Mouse (Mus musculus) ovary, adult 18-20 months (tissue): Measurements from ENCODE around the gene Ntmt1.

Experiments used
- DNase-seq: peaks from one replicate; pipeline ENCODE4 v3.0.0; 2022; ENCODE audit warnings: low spot score, mixed read lengths

The Ntmt1 gene

GRCm38 (mm10) chr2:30784078-30784994 is 23.3 kb upstream of the Ntmt1 start:
- no peak for DNase-seq

- DNase-seq: no peak
Measured at GRCm38 (mm10) chr2:30787466-30787865, 20.2 kb upstream of the Ntmt1 start.

GRCm38 (mm10) chr2:30792061-30792460 is 15.6 kb upstream of the Ntmt1 start:
- no peak for DNase-seq

GRCm38 (mm10) chr2:30794179-30795108 is 13.2 kb upstream of the Ntmt1 start:
- peak; percentile 82 for DNase-seq

- no peak for DNase-seq
Measured at GRCm38 (mm10) chr2:30795271-30795888, 12.2 kb upstream of the Ntmt1 start.

- no peak for DNase-seq
Measured at GRCm38 (mm10) chr2:30795889-30796275, 11.7 kb upstream of the Ntmt1 start.

- peak; percentile 90 for DNase-seq
Measured at GRCm38 (mm10) chr2:30796382-30796781, 11.2 kb upstream of the Ntmt1 start.

- DNase-seq: no peak
Measured at GRCm38 (mm10) chr2:30799456-30799855, 8.2 kb upstream of the Ntmt1 start.

- no peak for DNase-seq
Measured at GRCm38 (mm10) chr2:30800671-30801066, 7.0 kb upstream of the Ntmt1 start.

GRCm38 (mm10) chr2:30801067-30801852 is 6.4 kb upstream of the Ntmt1 start:
- DNase-seq: no peak

GRCm38 (mm10) chr2:30803604-30804003 is 4.0 kb upstream of the Ntmt1 start, which contains the start of gene 1700001O22Rik:
1700001O22Rik (minus strand) TSS chr2:30803661.
- DNase-seq: no peak

GRCm38 (mm10) chr2:30805983-30806382 is 1.6 kb upstream of the Ntmt1 start:
- no peak for DNase-seq

- DNase-seq: no peak
Measured at GRCm38 (mm10) chr2:30807147-30807647, 429 bp upstream of the Ntmt1 start.

GRCm38 (mm10) chr2:30808296-30808655 is 650 bp downstream of the Ntmt1 start:
- no peak for DNase-seq

- no peak for DNase-seq
Measured at GRCm38 (mm10) chr2:30809503-30809902, 1.9 kb downstream of the Ntmt1 start.

- DNase-seq: no peak
Measured at GRCm38 (mm10) chr2:30810573-30810972, 2.9 kb downstream of the Ntmt1 start.

- no peak for DNase-seq
Measured at GRCm38 (mm10) chr2:30816383-30816782, 8.8 kb downstream of the Ntmt1 start.

- DNase-seq: no peak
Measured at GRCm38 (mm10) chr2:30819873-30820272, 12.2 kb downstream of the Ntmt1 start.

GRCm38 (mm10) chr2:30821073-30821472 is 13.4 kb downstream of the Ntmt1 start:
- no peak for DNase-seq

GRCm38 (mm10) chr2:30822460-30822859 is 14.8 kb downstream of the Ntmt1 start:
- no peak for DNase-seq
